Mouse (Mus musculus) lung, adult 2 months (tissue): Measurements from ENCODE around the gene C3ar1.

Source experiments
- CTCF ChIP-seq: fragments of 200-500 bp; IDR thresholded peaks from 2 replicates; pipeline ENCODE4 v1.5.1; 2011; ENCODE audit warnings: mild to moderate bottlenecking, low read length, control low read depth; ENCODE audit not compliant: insufficient read depth
- POLR2A ChIP-seq: fragments of 200-500 bp; IDR thresholded peaks from 2 replicates; pipeline ENCODE4 v1.6.1; 2011; ENCODE audit warnings: low read depth, mild to moderate bottlenecking, control low read depth, low read length, borderline replicate concordance; ENCODE audit errors: extremely low read depth

DNA sequence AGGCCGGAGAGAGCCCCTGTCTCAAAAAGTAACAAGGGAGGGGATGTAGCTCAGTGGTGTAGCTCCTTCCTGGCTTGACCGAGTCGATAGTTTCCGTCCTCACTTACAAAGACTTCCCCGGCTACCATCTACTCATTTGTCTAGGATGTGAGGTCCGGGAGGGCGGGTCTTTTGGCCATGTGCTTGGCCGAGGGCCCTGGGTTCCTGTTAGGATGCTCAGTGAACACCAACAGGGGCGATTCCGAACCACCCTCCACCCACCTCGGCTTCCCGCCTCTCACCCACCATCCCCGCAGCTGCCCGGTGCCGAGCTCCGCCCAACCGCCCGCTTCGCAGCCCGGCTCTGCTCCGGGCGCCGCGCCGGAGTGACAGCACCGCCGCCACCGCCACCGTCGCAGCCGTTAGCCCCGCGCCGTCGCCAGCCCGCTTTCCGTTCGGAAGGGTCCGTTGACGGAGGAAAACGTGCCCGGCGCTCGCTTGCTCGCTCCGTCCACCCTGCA is 54.6 kb downstream of the C3ar1 start, which contains the start of gene Slc2a3:
- TF ChIP-seq CTCF (no peak), POLR2A (no peak)
